In the genomic region with DNA sequence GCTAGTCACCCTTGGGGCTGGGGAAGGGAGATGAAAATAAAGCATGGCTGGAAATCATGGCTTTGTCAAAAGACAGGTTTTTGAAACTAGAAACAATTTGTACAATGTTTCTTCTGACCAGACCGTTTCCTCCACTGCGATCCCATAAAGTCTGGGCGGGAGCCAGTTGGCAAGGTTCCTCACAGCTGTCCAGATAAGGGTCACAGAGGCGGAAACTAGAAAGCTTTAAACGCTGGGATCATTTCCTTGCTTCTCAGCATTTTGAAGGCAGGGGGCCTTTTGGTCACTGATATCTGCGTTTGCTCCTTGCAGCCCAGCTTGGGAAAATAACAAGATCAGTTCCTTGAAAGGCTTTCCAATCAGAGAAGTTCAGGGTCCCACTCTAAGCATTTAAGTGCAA, we compare ENCODE assay signal across 8 mouse cellular contexts.
DNase-seq lines count a peak whose midpoint lies in the region; ATAC-seq and TF ChIP-seq lines count a peak whose summit lies in the region.

No protein-coding gene starts in this region.

- TF ChIP-seq CTCF in heart, postnatal 0 days (IDR thresholded peaks at IDR 0.05; ENCODE audit: low read depth): no peak

- H3K4me1 ChIP-seq in neural tube, embryonic 13.5 days (replicated peaks): peaks cover 14% of the 10 kb centered on the region
- H3K4me1 ChIP-seq in embryonic facial prominence, embryonic 13.5 days: peaks cover 16% of the 10 kb centered on the region
- H3K4me1 ChIP-seq in heart, postnatal 0 days (ENCODE audit: control insufficient read depth, insufficient read depth): peaks cover 11% of the 10 kb centered on the region
- no peaks in the 10 kb centered on the region for H3K4me1 ChIP-seq in forebrain, embryonic 12.5 days
- 0 out of 2 replicates have a peak, but pooled peaks cover 5% of the 10 kb centered on the region for H3K4me1 ChIP-seq in forebrain, embryonic 13.5 days

- DNase-seq in neural tube, embryonic 10.5 days (ENCODE audit: extremely low spot score, low spot score): no peak
- peak; percentile 88 for DNase-seq in heart, postnatal 0 days (ENCODE audit: low spot score)
- peak; percentile 80 for DNase-seq in large intestine, adult 2 months (ENCODE audit: low read depth, low spot score)
- DNase-seq in skeletal muscle tissue, adult 2 months (ENCODE audit: low read depth, low spot score): peak; percentile 82

- no peaks in the 10 kb centered on the region for H3K36me3 ChIP-seq in neural tube, embryonic 13.5 days
- peaks cover 5% of the 10 kb centered on the region; the same call in 1 of the 2 replicates for H3K36me3 ChIP-seq in embryonic facial prominence, embryonic 13.5 days
- no peaks in the 10 kb centered on the region for H3K36me3 ChIP-seq in heart, postnatal 0 days (replicated peaks; ENCODE audit: control insufficient read depth, insufficient read depth, low read length)
- H3K36me3 ChIP-seq in forebrain, embryonic 12.5 days (replicated peaks): no peaks in the 10 kb centered on the region
- no peaks in the 10 kb centered on the region for H3K36me3 ChIP-seq in forebrain, embryonic 13.5 days (ENCODE audit: poor library complexity, severe bottlenecking)

- ATAC-seq in neural tube, embryonic 13.5 days (ENCODE audit: low read depth): no peak
- ATAC-seq in embryonic facial prominence, embryonic 13.5 days (ENCODE audit: insufficient number of reproducible peaks, insufficient read depth, low FRiP score, low TSS enrichment, low read depth): no peak
- peak; percentile 82 for ATAC-seq in heart, postnatal 0 days (ENCODE audit: insufficient read depth, low read depth)
- no peak for ATAC-seq in forebrain, embryonic 12.5 days (ENCODE audit: low FRiP score)
- no peak for ATAC-seq in forebrain, embryonic 13.5 days

- no peaks in the 10 kb centered on the region for H3K9me3 ChIP-seq in neural tube, embryonic 13.5 days
- no peaks in the 10 kb centered on the region for H3K9me3 ChIP-seq in embryonic facial prominence, embryonic 13.5 days
- no peaks in the 10 kb centered on the region for H3K9me3 ChIP-seq in heart, postnatal 0 days (replicated peaks; ENCODE audit: control insufficient read depth, low read length)
- H3K9me3 ChIP-seq in forebrain, embryonic 12.5 days: no peaks in the 10 kb centered on the region
- H3K9me3 ChIP-seq in forebrain, embryonic 13.5 days (replicated peaks): no peaks in the 10 kb centered on the region

- peak; percentile 49; the same call in 1 of the 2 replicates for TF ChIP-seq EP300 in heart, postnatal 0 days (IDR thresholded peaks at IDR 0.05; ENCODE audit: low read depth)

- no peak overlapping the region for H3K4me2 ChIP-seq in neural tube, embryonic 13.5 days
- H3K4me2 ChIP-seq in embryonic facial prominence, embryonic 13.5 days: no peak overlapping the region
- H3K4me2 ChIP-seq in heart, postnatal 0 days (ENCODE audit: low read depth, low read length): peak overlapping the region; percentile 46
- no peak overlapping the region for H3K4me2 ChIP-seq in forebrain, embryonic 12.5 days
- H3K4me2 ChIP-seq in forebrain, embryonic 13.5 days: no peak overlapping the region

- 28% methylated on average over 6 of the region's 6 CpGs for WGBS in neural tube, embryonic 13.5 days
- WGBS in embryonic facial prominence, embryonic 13.5 days: 31% methylated on average over 6 of the region's 6 CpGs
- 2% methylated on average over 6 of the region's 6 CpGs for WGBS in heart, postnatal 0 days
- WGBS in large intestine, adult 2 months: 2% methylated on average over 6 of the region's 6 CpGs
- 61% methylated on average over 6 of the region's 6 CpGs for WGBS in forebrain, embryonic 12.5 days
- 45% methylated on average over 6 of the region's 6 CpGs for WGBS in forebrain, embryonic 13.5 days

- H3K4me3 ChIP-seq in neural tube, embryonic 13.5 days: no peak overlapping the region
- no peak overlapping the region for H3K4me3 ChIP-seq in embryonic facial prominence, embryonic 13.5 days
- H3K4me3 ChIP-seq in heart, postnatal 0 days (ENCODE audit: low read depth, low read length): no peak overlapping the region
- no peak overlapping the region for H3K4me3 ChIP-seq in forebrain, embryonic 12.5 days (replicated peaks)
- H3K4me3 ChIP-seq in forebrain, embryonic 13.5 days: no peak overlapping the region

- peak overlapping the region; percentile 74 for H3K27ac ChIP-seq in neural tube, embryonic 13.5 days (replicated peaks)
- peak overlapping the region; percentile 18; the same call in 1 of the 2 replicates for H3K27ac ChIP-seq in embryonic facial prominence, embryonic 13.5 days
- H3K27ac ChIP-seq in heart, postnatal 0 days (ENCODE audit: low read depth): peak overlapping the region; percentile 27
- no peak overlapping the region for H3K27ac ChIP-seq in forebrain, embryonic 12.5 days
- no peak overlapping the region for H3K27ac ChIP-seq in forebrain, embryonic 13.5 days

- H3K27me3 ChIP-seq in neural tube, embryonic 13.5 days: no peaks in the 10 kb centered on the region
- H3K27me3 ChIP-seq in embryonic facial prominence, embryonic 13.5 days: no peaks in the 10 kb centered on the region
- H3K27me3 ChIP-seq in heart, postnatal 0 days (ENCODE audit: control insufficient read depth, insufficient read depth, low read length): no peaks in the 10 kb centered on the region
- H3K27me3 ChIP-seq in forebrain, embryonic 12.5 days: no peaks in the 10 kb centered on the region
- no peaks in the 10 kb centered on the region for H3K27me3 ChIP-seq in forebrain, embryonic 13.5 days

- 0 out of 2 replicates have a peak overlapping the region, but pooled peaks have one; percentile 3 for H3K9ac ChIP-seq in neural tube, embryonic 13.5 days
- no peak overlapping the region for H3K9ac ChIP-seq in embryonic facial prominence, embryonic 13.5 days
- H3K9ac ChIP-seq in heart, postnatal 0 days (replicated peaks; ENCODE audit: low read depth, low read length): no peak overlapping the region
- no peak overlapping the region for H3K9ac ChIP-seq in forebrain, embryonic 12.5 days
- no peak overlapping the region for H3K9ac ChIP-seq in forebrain, embryonic 13.5 days

Comparison
In these comparisons a context has a peak if more than half of its experiments do, and no peak if none do; other contexts are left out.
1. H3K27ac ChIP-seq: peak in neural tube, embryonic 13.5 days (single experiment), embryonic facial prominence, embryonic 13.5 days (single experiment) and heart, postnatal 0 days (single experiment); none in forebrain, embryonic 12.5 days (single experiment) and forebrain, embryonic 13.5 days (single experiment).